Mouse (Mus musculus) large intestine, adult 2 months (tissue): ENCODE measurements around the gene 4930453N24Rik. TPM values are rescaled to one million over a fixed set of nuclear protein-coding genes. Genes with fewer than 3 reads are reported as not detected.

Experiments
- DNase-seq: peaks from one replicate; pipeline ENCODE4 v3.0.0-alpha.2; 2012; ENCODE audit warnings: low read depth, low spot score
- WGBS: fragments of 180-500 bp; shearing (Covaris S2); methylation state at CpG from one replicate; pipeline ENCODE4 v1.1.7; 2018; 5-methylcytosine and 5-hydroxymethylcytosine counted together
- polyA plus RNA-seq: library from polyadenylated mRNA; depleted of rRNA; stranded (reverse); fragments of >200 nt; gene quantifications from 2 replicates; pipeline ENCODE4 v1.2.3, GENCODE M21; 2012; rRNA removed

Gene 4930453N24Rik
- polyA plus RNA-seq, 1 experiment = 2.5 TPM

DNA sequence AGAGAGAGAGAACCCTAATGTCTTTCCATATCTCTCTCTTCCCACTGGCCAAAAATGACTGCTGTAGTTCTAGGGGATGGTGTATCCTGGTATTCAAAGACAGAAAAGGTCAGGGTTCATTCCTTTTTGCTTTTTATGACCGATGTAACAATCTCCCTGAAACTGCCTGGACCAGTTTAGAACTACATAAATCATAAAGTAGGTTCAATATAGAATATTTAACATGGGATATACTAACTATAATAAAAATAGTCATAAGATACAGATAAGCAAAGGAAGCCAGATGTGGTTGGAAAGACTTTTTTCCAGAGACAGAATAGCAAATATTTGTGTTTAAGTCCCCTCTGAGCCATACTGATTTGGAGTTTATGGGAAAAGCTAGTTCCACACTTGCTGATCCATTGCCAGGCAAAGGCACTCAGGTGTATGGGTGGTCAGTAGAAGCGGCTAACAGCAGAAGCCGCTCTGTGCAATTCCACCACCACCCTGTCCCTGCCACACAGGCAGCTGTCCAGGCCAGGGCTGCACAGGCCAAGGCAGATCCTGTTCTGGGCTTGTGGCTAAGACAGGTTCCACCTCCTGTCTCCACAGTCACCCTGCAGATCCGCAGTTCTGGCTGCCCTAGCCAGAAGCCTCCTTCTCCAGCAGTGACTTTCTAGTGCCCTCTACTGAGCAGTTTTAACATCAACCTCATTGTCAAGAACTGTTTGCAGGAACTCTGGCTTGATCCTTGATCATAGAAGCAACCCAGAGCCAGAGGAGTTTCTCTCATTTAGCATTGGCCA lies 47.5 kb downstream of the 4930453N24Rik start:
- DNase-seq = peak; percentile 7
- 18% methylated on average over 4 of the region's 4 CpGs for WGBS

- WGBS = 80% methylated on average over 5 of the region's 5 CpGs
- no peak for DNase-seq
Measured at GRCm38 (mm10) chr16:64721542-64721941, 49.4 kb downstream of the 4930453N24Rik start.

- no peak for DNase-seq
- 77% methylated on average over 7 of the region's 7 CpGs for WGBS
Measured at GRCm38 (mm10) chr16:64719096-64719495, 51.9 kb downstream of the 4930453N24Rik start.

- no peak for DNase-seq
Measured at GRCm38 (mm10) chr16:64717814-64718213, 53.1 kb downstream of the 4930453N24Rik start.

DNA sequence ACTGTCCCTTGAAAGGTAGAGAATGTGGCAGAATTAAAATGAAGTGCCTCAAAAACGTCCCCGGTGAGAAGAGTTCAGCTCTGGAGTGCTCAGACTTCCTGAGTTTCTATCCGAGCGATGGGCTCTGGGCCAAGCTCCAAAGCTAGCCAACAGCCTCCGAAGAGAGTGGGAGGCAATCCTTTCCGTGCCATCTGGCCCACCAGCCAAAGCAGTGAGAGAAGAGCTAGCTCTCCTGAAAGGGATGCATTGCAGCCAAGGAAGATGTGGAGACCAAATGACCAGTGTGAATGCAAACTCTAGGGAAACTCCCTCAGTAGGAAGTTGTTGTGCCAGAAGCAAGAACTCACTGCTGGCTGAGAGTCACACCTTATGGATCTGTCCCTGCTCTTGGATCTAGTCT lies 59.1 kb downstream of the 4930453N24Rik start:
- no peak for DNase-seq
- 61% methylated on average over 6 of the region's 6 CpGs for whole genome bisulfite sequencing

More at GRCm38 (mm10) chr16:64717814-64718213, 53.1 kb downstream of the 4930453N24Rik start:
- WGBS = 47% methylated on average over 10 of the region's 10 CpGs

Other genes with a start within 250 kb of the 4930453N24Rik start
- gene Csnka2ip, start 168.8 kb downstream of the 4930453N24Rik start, polyA plus RNA-seq = not detected in 2 replicates
- 0.64 and 0.91 TPM in 2 replicates for gene Zfp654, start 80.5 kb upstream of the 4930453N24Rik start, polyA plus RNA-seq
- gene Cggbp1, start 80.8 kb upstream of the 4930453N24Rik start, polyA plus RNA-seq = 11.0 and 12.3 TPM in 2 replicates